Mouse (Mus musculus): ENCODE results near the gene Zfp286. TPM values are rescaled to one million over a fixed set of nuclear protein-coding genes. Genes with fewer than 3 reads are reported as not detected.

The Zfp286 gene
- 0.74 TPM for polyA plus RNA-seq (2014; fragmentation: Illumina TruSeq; extraction: RNeasy Lipid Tissue Mini Kit (QIAGEN cat#74804); ENCODE audit: low replicate concordance)

GRCm38 (mm10) chr11:62788935-62789616 is at the start of gene Zfp286:
Zfp286 (minus strand) TSS chr11:62789462.

DNA sequence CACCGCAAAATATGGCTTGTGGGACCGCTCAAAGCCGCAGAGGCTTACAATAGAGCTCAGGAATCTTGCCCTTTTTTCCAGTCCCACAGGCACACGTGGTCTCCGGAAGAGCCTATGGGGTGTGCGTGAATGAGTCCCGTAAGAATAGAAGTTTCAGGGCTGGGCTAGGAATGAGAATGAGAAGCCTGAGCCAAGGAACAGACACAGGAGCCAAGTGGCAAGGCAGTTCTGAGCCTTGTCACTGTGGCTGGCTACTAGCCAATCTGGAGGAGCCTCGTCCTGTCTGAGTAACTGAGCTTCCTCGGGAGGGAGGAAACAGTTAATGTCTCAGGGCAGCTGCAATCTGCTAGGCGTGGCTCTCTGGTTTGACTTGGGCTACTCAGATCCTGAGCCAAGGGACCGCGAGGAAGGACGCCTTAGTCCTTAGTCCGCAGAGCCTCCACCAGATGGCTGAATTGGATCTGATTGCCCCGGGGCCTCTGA is 30.8 kb upstream of the Zfp286 start, which contains the start of gene Trim16:
TSS of gene Trim16 (plus strand) at position 173 of the 483 bp plus-strand sequence.

GRCm38 (mm10) chr11:62752780-62753179 is 36.5 kb downstream of the Zfp286 start, which contains the start of gene Gm10428:
Gm10428 (plus strand) TSS chr11:62753100.

GRCm38 (mm10) chr11:62731311-62732021 is 57.8 kb downstream of the Zfp286 start, which contains the start of gene Zfp287:
Zfp287 (minus strand) TSS chr11:62731905.

Other genes starting within 250 kb of the Zfp286 start
- 39.4 TPM for gene Ubb, start 238.3 kb downstream of the Zfp286 start, polyA plus RNA-seq (2014; fragmentation: Illumina TruSeq; extraction: RNeasy Lipid Tissue Mini Kit (QIAGEN cat#74804); ENCODE audit: low replicate concordance)
- not detected for gene Trpv2, start 215.0 kb downstream of the Zfp286 start, polyA plus RNA-seq (2014; fragmentation: Illumina TruSeq; extraction: RNeasy Lipid Tissue Mini Kit (QIAGEN cat#74804); ENCODE audit: low replicate concordance)
- 44.6 TPM for gene Lrrc75a, start 140.9 kb downstream of the Zfp286 start, polyA plus RNA-seq (2014; fragmentation: Illumina TruSeq; extraction: RNeasy Lipid Tissue Mini Kit (QIAGEN cat#74804); ENCODE audit: low replicate concordance)
- gene Mmgt2, start 140.8 kb downstream of the Zfp286 start, polyA plus RNA-seq (2014; fragmentation: Illumina TruSeq; extraction: RNeasy Lipid Tissue Mini Kit (QIAGEN cat#74804); ENCODE audit: low replicate concordance): 17.3 TPM
- gene Zfp287, start 57.6 kb downstream of the Zfp286 start, polyA plus RNA-seq (2014; fragmentation: Illumina TruSeq; extraction: RNeasy Lipid Tissue Mini Kit (QIAGEN cat#74804); ENCODE audit: low replicate concordance): 1.5 TPM
- gene Gm10428, start 36.4 kb downstream of the Zfp286 start, polyA plus RNA-seq (2014; fragmentation: Illumina TruSeq; extraction: RNeasy Lipid Tissue Mini Kit (QIAGEN cat#74804); ENCODE audit: low replicate concordance): not detected
- gene Trim16, start 30.8 kb upstream of the Zfp286 start, polyA plus RNA-seq (2014; fragmentation: Illumina TruSeq; extraction: RNeasy Lipid Tissue Mini Kit (QIAGEN cat#74804); ENCODE audit: low replicate concordance): 17.3 TPM
- gene Fbxw10, start 57.6 kb upstream of the Zfp286 start, polyA plus RNA-seq (2014; fragmentation: Illumina TruSeq; extraction: RNeasy Lipid Tissue Mini Kit (QIAGEN cat#74804); ENCODE audit: low replicate concordance): 0.22 TPM
- gene Tvp23b, start 90.0 kb upstream of the Zfp286 start, polyA plus RNA-seq (2014; fragmentation: Illumina TruSeq; extraction: RNeasy Lipid Tissue Mini Kit (QIAGEN cat#74804); ENCODE audit: low replicate concordance): 101 TPM
- not detected for gene Cdrt4, start 161.7 kb upstream of the Zfp286 start, polyA plus RNA-seq (2014; fragmentation: Illumina TruSeq; extraction: RNeasy Lipid Tissue Mini Kit (QIAGEN cat#74804); ENCODE audit: low replicate concordance)